Comparison of ENCODE assay signal across 9 mouse cellular contexts in the genomic region with DNA sequence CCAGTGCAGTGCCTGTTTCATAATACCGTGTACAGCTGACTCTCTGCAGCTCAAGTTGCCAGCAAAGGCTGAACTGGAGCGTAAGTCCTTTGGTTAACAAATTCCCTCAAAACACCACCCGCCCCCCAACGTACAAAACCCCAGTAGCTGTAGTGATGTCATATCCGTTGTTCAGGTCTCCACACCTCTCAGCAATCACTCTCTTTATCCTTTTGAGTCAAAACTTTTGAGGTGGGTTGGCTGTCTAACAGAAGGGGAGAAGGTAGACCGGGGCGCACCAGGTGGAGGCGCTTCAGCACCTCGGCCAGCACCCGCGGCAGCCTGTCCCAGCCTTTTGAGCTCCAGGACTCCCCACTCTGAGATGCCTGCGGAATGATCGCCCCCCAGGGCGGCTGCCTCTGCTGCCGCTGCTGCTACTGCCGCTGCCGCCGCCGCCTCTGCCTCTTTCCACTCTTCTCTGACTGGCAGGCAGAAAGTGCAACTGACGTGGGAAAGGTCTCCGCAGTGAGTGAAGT. TPM values are rescaled to one million over a fixed set of nuclear protein-coding genes. Genes with fewer than 3 reads are reported as not detected.
DNase-seq lines count a peak whose midpoint lies in the region; ATAC-seq and TF ChIP-seq lines count a peak whose summit lies in the region.
"Had no signal": no experiment of that assay in that cellular context is flagged by ENCODE, and none has a peak within 500 bp of the region (broad histone marks: within the 10 kb centered on the region; RNA-seq: fewer than 3 reads in every experiment).

Gene Olfm3 (plus strand): TSS at position 155 of the 515 bp plus-strand sequence.

- peaks cover 3% of the 10 kb centered on the region; the same call in 1 of the 2 replicates for H3K4me1 ChIP-seq in embryonic facial prominence, embryonic 15.5 days
- no peaks in the 10 kb centered on the region for H3K4me1 ChIP-seq in hindbrain, embryonic 11.5 days (replicated peaks; ENCODE audit: control insufficient read depth, insufficient read depth, low read length)
- H3K4me1 ChIP-seq in midbrain, postnatal 0 days (ENCODE audit: insufficient read depth, low read length): no peaks in the 10 kb centered on the region

- H3K27me3 ChIP-seq in embryonic facial prominence, embryonic 15.5 days: 0 out of 2 replicates have a peak, but pooled peaks cover 10% of the 10 kb centered on the region
- no peaks in the 10 kb centered on the region for H3K27me3 ChIP-seq in hindbrain, embryonic 11.5 days (ENCODE audit: control insufficient read depth, insufficient read depth, low read length)
- no peaks in the 10 kb centered on the region for H3K27me3 ChIP-seq in midbrain, postnatal 0 days (ENCODE audit: insufficient read depth, low read length)

- peak; percentile 21 to 34 for DNase-seq in gastrocnemius, postnatal 4 days (ENCODE audit: low spot score in 2 of 2)
- DNase-seq in gastrocnemius, adult 8-10 months (ENCODE audit: low spot score in 2 of 2): no peak
- DNase-seq in brain, adult 2 months (ENCODE audit: low read depth, low spot score): peak; percentile 88
- peak; percentile 69 for DNase-seq in hindbrain, embryonic 11.5 days (ENCODE audit: low spot score)
- DNase-seq in left cerebral cortex, adult 11 months (ENCODE audit: low spot score): peak; percentile 23
- peak; percentile 67 for DNase-seq in midbrain, postnatal 0 days (ENCODE audit: low spot score)
- DNase-seq in thymus, postnatal 25 days: peak; percentile 1

- H3K4me3 ChIP-seq in embryonic facial prominence, embryonic 15.5 days (replicated peaks): 0 out of 2 replicates have a peak within 1 kb of the TSS, but pooled peaks have one; percentile 7
- H3K4me3 ChIP-seq in hindbrain, embryonic 11.5 days (ENCODE audit: low read depth, low read length): peak within 1 kb of the TSS; percentile 37
- H3K4me3 ChIP-seq in midbrain, postnatal 0 days (ENCODE audit: low read depth, low read length): peak within 1 kb of the TSS; percentile 55

- 3% methylated on average over 21 of the region's 21 CpGs for WGBS in embryonic facial prominence, embryonic 15.5 days
- 4% methylated on average over 21 of the region's 21 CpGs for WGBS in hindbrain, embryonic 11.5 days
- WGBS in midbrain, postnatal 0 days: under 1% methylated on average over 21 of the region's 21 CpGs

- H3K27ac ChIP-seq in embryonic facial prominence, embryonic 15.5 days (replicated peaks): no peak within 1 kb of the TSS
- no peak within 1 kb of the TSS for H3K27ac ChIP-seq in hindbrain, embryonic 11.5 days (ENCODE audit: low read depth, low read length)
- H3K27ac ChIP-seq in midbrain, postnatal 0 days (ENCODE audit: low read depth, low read length): peak within 1 kb of the TSS; percentile 59

- peak; percentile 45; the same call in 1 of the 2 replicates for TF ChIP-seq CTCF in midbrain, postnatal 0 days (IDR thresholded peaks at IDR 0.05)

- no peaks in the 10 kb centered on the region for H3K36me3 ChIP-seq in embryonic facial prominence, embryonic 15.5 days
- no peaks in the 10 kb centered on the region for H3K36me3 ChIP-seq in hindbrain, embryonic 11.5 days (ENCODE audit: control insufficient read depth, insufficient read depth, low read length)
- H3K36me3 ChIP-seq in midbrain, postnatal 0 days (ENCODE audit: insufficient read depth, low read length): no peaks in the 10 kb centered on the region

- H3K9me3 ChIP-seq in embryonic facial prominence, embryonic 15.5 days (replicated peaks): no peaks in the 10 kb centered on the region
- H3K9me3 ChIP-seq in hindbrain, embryonic 11.5 days (ENCODE audit: control insufficient read depth, low read length): no peaks in the 10 kb centered on the region
- H3K9me3 ChIP-seq in midbrain, postnatal 0 days (ENCODE audit: low read length): no peaks in the 10 kb centered on the region

- peak within 1 kb of the TSS; percentile 33 for H3K4me2 ChIP-seq in embryonic facial prominence, embryonic 15.5 days (replicated peaks)
- peak within 1 kb of the TSS; percentile 72 for H3K4me2 ChIP-seq in hindbrain, embryonic 11.5 days (replicated peaks; ENCODE audit: low read depth, low read length)
- H3K4me2 ChIP-seq in midbrain, postnatal 0 days (ENCODE audit: low read depth, low read length, poor library complexity, severe bottlenecking): peak within 1 kb of the TSS; percentile 74

- no peak within 1 kb of the TSS for H3K9ac ChIP-seq in embryonic facial prominence, embryonic 15.5 days
- H3K9ac ChIP-seq in hindbrain, embryonic 11.5 days (ENCODE audit: low read depth, low read length): peak within 1 kb of the TSS; percentile 42
- peak within 1 kb of the TSS; percentile 56 for H3K9ac ChIP-seq in midbrain, postnatal 0 days (replicated peaks; ENCODE audit: low read length, poor library complexity, severe bottlenecking)

- ATAC-seq in embryonic facial prominence, embryonic 15.5 days (ENCODE audit: insufficient number of reproducible peaks, low FRiP score, low TSS enrichment, low read depth): no peak
- ATAC-seq in hindbrain, embryonic 11.5 days (ENCODE audit: low FRiP score): peak; percentile 72
- ATAC-seq in midbrain, postnatal 0 days (ENCODE audit: low FRiP score): peak; percentile 62

RNA-seq across cellular contexts. Expression of gene Olfm3, which starts in this region (rescaled TPM):
- total RNA-seq in gastrocnemius, postnatal 4 days (2021): not detected
- total RNA-seq in gastrocnemius, adult 8-10 months (2022): not detected
- 0.05 and 0.12 TPM in 2 replicates for polyA plus RNA-seq in embryonic facial prominence, embryonic 15.5 days (2015; fragmentation: Nextera tagmentation; extraction: Ambion mirVana)
- polyA plus RNA-seq in hindbrain, embryonic 11.5 days (2014; fragmentation: Nextera tagmentation; extraction: Ambion mirVana): 1.7 and 1.9 TPM in 2 replicates
- total RNA-seq in midbrain, postnatal 0 days (2014; rRNA removed): 33.0 and 40.1 TPM in 2 replicates
- 19.8 and 20.9 TPM in 2 replicates for polyA plus RNA-seq in midbrain, postnatal 0 days (2015; fragmentation: Nextera tagmentation; extraction: Ambion mirVana)
- total RNA-seq: hematopoietic stem cell, adult 5-6 weeks had no signal

Comparison
In these comparisons a context has a peak if more than half of its experiments do, and no peak if none do; other contexts are left out.
1. RNA of gene Olfm3 (total RNA-seq): 33.0 to 40.1 TPM in midbrain, postnatal 0 days; not detected in gastrocnemius, postnatal 4 days and not detected in gastrocnemius, adult 8-10 months; every median in the first group is over 10 times any median in the second.
2. Peak in DNase-seq in gastrocnemius, postnatal 4 days; RNA of the gene not detected or under 1 TPM.
3. DNase-seq: peak in brain, adult 2 months (single experiment), hindbrain, embryonic 11.5 days (single experiment), left cerebral cortex, adult 11 months (single experiment), midbrain, postnatal 0 days (single experiment) and thymus, postnatal 25 days (single experiment); none in gastrocnemius, adult 8-10 months (0 of 2).
4. Peak in every context shown above with its lines, with median percentiles within 50 percentile points of each other: H3K4me2 ChIP-seq and H3K4me3 ChIP-seq.